Mouse (Mus musculus) thymus, adult 2 months (tissue): Measurements from ENCODE around the gene Htra2.

Experiments used
- CTCF ChIP-seq: fragments of 200-500 bp; IDR thresholded peaks from 2 replicates; pipeline ENCODE4 v1.5.1; 2012; ENCODE audit warnings: mild to moderate bottlenecking, control low read depth, low read length, moderate library complexity, borderline replicate concordance; ENCODE audit not compliant: control insufficient read depth, poor library complexity, insufficient read depth; ENCODE audit errors: extremely low read depth
- POLR2A ChIP-seq: fragments of 200-500 bp; IDR thresholded peaks from 2 replicates; pipeline ENCODE4 v1.6.1; 2012; ENCODE audit warnings: mild to moderate bottlenecking, low read length, control low read depth, moderate library complexity; ENCODE audit not compliant: control insufficient read depth, poor library complexity, insufficient read depth; ENCODE audit errors: extremely low read depth

DNA sequence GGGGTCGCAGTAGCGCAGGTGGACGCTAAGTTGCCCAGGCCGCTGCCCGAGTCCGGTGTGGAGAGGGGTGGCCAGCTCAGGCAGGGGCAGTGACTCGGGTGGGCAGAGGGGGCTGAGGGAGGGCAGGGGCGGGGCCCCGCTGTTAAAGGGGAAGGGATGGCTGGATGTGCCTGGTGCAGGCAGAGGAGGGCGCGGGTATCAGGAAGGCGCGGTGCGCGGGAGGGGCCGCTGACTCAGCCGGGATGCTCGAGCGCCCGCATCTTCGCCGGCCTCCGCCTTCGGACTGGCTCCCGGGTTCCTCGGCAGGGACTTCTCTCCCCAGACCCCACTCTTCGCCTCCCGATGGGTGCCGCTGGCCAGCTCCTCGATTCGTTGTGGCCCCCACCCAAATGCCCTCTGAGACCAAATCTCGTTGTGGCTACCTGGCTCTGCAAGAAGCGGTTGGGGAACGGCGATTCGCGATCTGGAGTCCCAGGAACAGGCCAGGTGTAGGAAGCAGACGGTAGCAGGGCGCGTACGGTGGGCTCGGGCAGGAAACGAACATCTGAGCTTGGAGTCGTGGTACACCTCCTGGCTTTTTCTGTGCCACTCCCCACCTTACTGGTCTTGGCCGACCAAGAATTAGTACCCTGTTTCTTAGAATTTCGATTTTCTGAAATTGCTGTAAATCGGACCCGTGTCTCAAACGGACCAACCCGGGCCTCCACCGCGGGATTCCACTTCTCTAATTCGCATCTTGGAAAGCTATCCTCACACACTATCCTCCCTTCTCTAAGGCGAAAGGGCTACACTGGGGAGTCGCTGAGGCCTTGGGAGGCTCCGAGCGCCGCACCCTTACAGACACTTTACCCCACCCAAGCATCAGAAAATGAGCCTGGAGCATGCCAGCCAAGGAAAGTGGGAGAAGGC, 15.5 kb upstream of the Htra2 start:
- no peak for TF ChIP-seq POLR2A
- TF ChIP-seq CTCF: no peak
